Mouse (Mus musculus) heart, embryonic 15.5 days (tissue): Measurements from ENCODE around the gene Xpa. TPM values are rescaled to one million over a fixed set of nuclear protein-coding genes. Genes with fewer than 3 reads are reported as not detected.
A peak's percentile ranks its signal among the peaks of the same experiment; 100 is the strongest.
"Not testable (repeated sequence)": the region's sequence is repeated elsewhere in the genome, so short reads cannot be mapped to it uniquely, and the experiment has no call there.

Experiments
- ATAC-seq: fragments of 200-750 bp; cut with Nextera tagmentation; replicated peaks from 2 replicates; pipeline ENCODE4 v1.8.0; 2017; ENCODE audit warnings: low read depth, moderate TSS enrichment; ENCODE audit not compliant: insufficient number of reproducible peaks, insufficient read depth, low FRiP score
- H3K27ac ChIP-seq: fragments of 300-500 bp; sonication (generic); 2 replicates; pipeline ENCODE4 v1.5.1; 2015; ENCODE audit warnings: mild to moderate bottlenecking, inconsistent platforms
- H3K27me3 ChIP-seq: fragments of 300-500 bp; sonication (generic); 2 replicates; pipeline ENCODE4 v1.6.1; 2015; ENCODE audit warnings: inconsistent platforms
- H3K36me3 ChIP-seq: fragments of 300-500 bp; sonication (generic); 2 replicates; pipeline ENCODE4 v1.6.1; 2015; ENCODE audit warnings: mild to moderate bottlenecking, inconsistent platforms
- H3K4me1 ChIP-seq: fragments of 300-500 bp; sonication (generic); replicated peaks from 2 replicates; pipeline ENCODE4 v1.6.1; 2015; ENCODE audit warnings: inconsistent platforms
- H3K4me2 ChIP-seq: fragments of 300-500 bp; sonication (generic); 2 replicates; pipeline ENCODE4 v1.6.1; 2015; ENCODE audit warnings: inconsistent platforms, mild to moderate bottlenecking, moderate library complexity
- H3K4me3 ChIP-seq: fragments of 300-500 bp; sonication (generic); 2 replicates; pipeline ENCODE4 v1.5.1; 2015; ENCODE audit warnings: mild to moderate bottlenecking, inconsistent platforms
- H3K9ac ChIP-seq: fragments of 300-500 bp; sonication (generic); 2 replicates; pipeline ENCODE4 v1.6.1; 2015; ENCODE audit warnings: mild to moderate bottlenecking, inconsistent platforms
- H3K9me3 ChIP-seq: fragments of 300-500 bp; sonication (generic); replicated peaks from 2 replicates; pipeline ENCODE4 v1.6.1; 2016; ENCODE audit warnings: inconsistent platforms
- WGBS: fragments of 180-500 bp; shearing (Covaris S2); methylation state at CpG from one replicate; pipeline ENCODE4 v1.1.7; 2015; ENCODE audit warnings: mixed read lengths; 5-methylcytosine and 5-hydroxymethylcytosine counted together
- polyA plus RNA-seq: library from polyadenylated mRNA; unstranded; fragments of >200 nt; fragmentation: Nextera tagmentation; extraction: Ambion mirVana; gene quantifications from 2 replicates; pipeline ENCODE4 v1.2.1, GENCODE M21; 2015

Gene Xpa
- polyA plus RNA-seq = 13.9 and 15.5 TPM in 2 replicates

DNA sequence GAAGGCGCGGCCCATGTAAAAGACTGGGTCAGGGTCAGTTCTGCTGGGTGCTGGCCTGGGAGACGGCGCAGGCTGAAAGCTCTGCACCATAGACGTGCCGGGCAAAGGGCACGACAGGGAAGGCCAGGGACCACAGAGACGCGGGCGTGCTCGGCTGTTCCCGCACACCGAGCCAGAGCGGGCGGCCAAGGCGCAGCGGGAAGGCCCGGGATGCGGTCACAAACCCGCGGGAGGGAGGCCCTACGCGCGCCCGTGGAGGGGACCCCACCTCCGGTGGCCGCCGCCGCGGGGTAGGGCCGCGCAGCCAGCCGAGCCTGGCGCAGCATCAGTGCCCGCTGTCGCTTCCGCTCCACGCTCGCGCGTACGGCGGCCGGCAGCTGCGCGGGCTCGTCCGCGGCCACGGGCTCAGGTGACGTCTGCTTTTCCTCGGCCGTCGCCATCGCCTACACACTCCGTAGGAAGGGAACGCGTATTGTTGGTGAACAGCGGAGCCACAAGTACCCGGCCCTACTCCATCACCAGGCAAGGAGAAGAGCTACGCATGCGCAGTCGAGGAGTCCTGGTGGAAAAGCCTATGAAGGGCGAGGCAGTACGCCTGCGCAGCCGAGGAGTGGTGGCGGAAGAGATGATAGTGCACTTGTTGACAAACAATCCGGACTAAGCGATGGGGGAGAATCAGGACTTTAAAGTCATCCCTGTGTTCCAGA is at the start of gene Xpa:
TSS of gene Xpa (minus strand) at position 531 of the 707 bp plus-strand sequence.
- H3K9me3 ChIP-seq = no peaks in the 10 kb centered on the region
- peak within 1 kb of the TSS; percentile 94 for H3K4me3 ChIP-seq
- H3K9ac ChIP-seq = peak within 1 kb of the TSS; percentile 94
- H3K4me1 ChIP-seq = peaks cover 14% of the 10 kb centered on the region
- peak; percentile 96 for ATAC-seq
- H3K27me3 ChIP-seq = peaks cover 15% of the 10 kb centered on the region
- WGBS = under 1% methylated on average over 70 of the region's 70 CpGs
- peak within 1 kb of the TSS; percentile 84 for H3K27ac ChIP-seq
- H3K4me2 ChIP-seq = peak within 1 kb of the TSS; percentile 76
- H3K36me3 ChIP-seq = 0 out of 2 replicates have a peak, but pooled peaks cover 5% of the 10 kb centered on the region

DNA sequence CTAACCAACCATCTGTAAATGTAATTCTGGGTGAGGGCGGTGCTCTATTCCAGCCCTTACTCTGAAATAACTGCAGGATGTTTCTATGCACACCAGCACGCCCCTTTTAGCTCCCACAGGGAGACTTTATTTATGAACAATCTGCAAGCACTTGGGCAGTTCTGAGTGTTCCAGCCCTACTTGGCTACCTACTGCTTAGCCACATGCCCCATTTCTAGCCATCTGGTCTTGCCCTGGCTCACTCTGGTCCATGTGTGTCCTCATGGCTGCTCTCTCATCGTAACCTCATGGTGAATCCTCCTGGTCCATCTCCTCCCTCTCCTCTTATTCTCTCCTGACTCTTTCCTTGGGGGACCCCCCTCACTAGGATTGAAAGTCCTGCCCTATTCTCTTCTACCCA is 39.8 kb upstream of the Xpa start:
- ATAC-seq = no peak
- no peaks in the 10 kb centered on the region for H3K36me3 ChIP-seq
- 83% methylated on average over 3 of the region's 3 CpGs for WGBS
- H3K9me3 ChIP-seq = no peaks in the 10 kb centered on the region
- no peak overlapping the region for H3K27ac ChIP-seq
- no peak overlapping the region for H3K9ac ChIP-seq
- no peaks in the 10 kb centered on the region for H3K27me3 ChIP-seq
- H3K4me1 ChIP-seq = no peaks in the 10 kb centered on the region
- no peak overlapping the region for H3K4me2 ChIP-seq
- no peak overlapping the region for H3K4me3 ChIP-seq

DNA sequence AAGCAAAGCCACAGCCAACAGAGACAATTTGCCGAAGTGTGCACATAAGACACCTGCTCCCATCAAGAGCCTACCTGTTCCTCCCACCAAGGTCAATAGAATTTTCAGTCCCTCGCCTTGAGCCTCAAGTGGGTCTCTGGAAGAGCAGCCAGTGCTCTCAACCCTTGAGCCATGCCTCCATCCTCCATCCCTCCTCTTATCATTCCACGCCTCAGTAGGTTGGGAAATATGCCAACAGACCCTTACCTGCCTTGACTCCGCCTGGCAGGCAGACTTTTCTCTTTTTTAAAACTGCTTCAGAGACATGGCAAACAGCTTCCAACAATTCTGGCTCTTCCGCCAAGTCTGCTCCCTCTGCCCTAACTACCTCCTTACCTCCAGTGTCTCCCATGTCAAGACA is 38.6 kb upstream of the Xpa start:
- Histone ChIP-seq H3K4me1 (no peaks in the 10 kb centered on the region), H3K9ac (no peak overlapping the region), H3K4me2 (no peak overlapping the region), H3K9me3 (no peaks in the 10 kb centered on the region), H3K27ac (no peak overlapping the region), H3K4me3 (no peak overlapping the region), H3K36me3 (no peaks in the 10 kb centered on the region), H3K27me3 (no peaks in the 10 kb centered on the region)
- ATAC-seq = no peak
- 75% methylated on average over 5 of the region's 5 CpGs for WGBS

DNA sequence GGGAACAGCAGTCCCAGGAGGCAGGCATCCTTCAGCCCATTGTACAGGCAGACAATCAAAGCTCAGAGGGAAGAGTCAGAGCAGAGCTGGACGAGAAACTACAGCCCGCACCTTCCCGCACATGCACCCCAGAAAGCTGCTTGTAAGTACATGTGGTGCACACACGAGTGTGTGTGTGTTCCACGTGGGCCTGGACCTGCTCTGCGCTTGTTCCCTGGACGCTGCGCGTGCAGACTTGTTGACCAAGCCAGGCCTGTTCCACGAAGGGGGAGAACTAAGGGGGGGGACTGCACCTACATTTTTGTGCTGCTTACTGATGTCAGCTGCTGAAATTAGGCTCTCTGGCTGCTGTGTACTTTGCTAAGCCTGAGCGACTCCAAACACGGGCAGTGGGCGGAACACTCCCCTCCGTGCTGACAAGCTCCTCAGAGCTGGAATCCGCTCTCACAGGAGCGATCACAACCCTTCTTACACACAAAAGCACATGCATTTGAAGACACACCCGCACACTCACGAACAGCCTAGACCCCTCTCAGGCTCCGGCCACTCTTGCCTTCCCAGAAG is 30.9 kb upstream of the Xpa start:
- 0 out of 2 replicates have a peak overlapping the region, but pooled peaks have one; percentile 19 for H3K9ac ChIP-seq
- peaks cover 10% of the 10 kb centered on the region for H3K4me1 ChIP-seq
- H3K4me3 ChIP-seq = no peak overlapping the region
- no peaks in the 10 kb centered on the region for H3K9me3 ChIP-seq
- peak overlapping the region; percentile 40 for H3K4me2 ChIP-seq
- H3K27ac ChIP-seq = no peak overlapping the region
- ATAC-seq = no peak
- H3K27me3 ChIP-seq = peaks cover 10% of the 10 kb centered on the region; the same call in 1 of the 2 replicates
- no peaks in the 10 kb centered on the region for H3K36me3 ChIP-seq
- WGBS = 50% methylated on average over 19 of the region's 19 CpGs

DNA sequence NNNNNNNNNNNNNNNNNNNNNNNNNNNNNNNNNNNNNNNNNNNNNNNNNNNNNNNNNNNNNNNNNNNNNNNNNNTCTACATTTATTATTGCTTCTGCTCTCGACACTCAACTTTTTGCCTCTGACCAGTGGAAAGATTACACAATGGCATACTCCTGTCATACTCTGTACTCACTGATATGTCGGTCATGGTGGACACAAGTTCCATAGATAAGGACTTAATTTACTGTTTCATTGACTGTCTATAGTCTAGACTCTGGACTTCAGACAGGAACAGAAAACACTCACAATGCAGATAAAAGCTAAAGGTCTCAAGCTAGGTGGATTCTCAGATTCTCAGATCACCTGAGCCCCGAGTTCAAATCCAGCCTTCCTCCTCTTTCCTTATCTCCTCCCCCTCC is 25.0 kb upstream of the Xpa start:
- no peak overlapping the region for H3K9ac ChIP-seq
- H3K27me3 ChIP-seq = 0 out of 2 replicates have a peak, but pooled peaks cover 6% of the 10 kb centered on the region
- no peak overlapping the region for H3K27ac ChIP-seq
- ATAC-seq = no peak
- no peak overlapping the region for H3K4me3 ChIP-seq
- H3K4me1 ChIP-seq = no peaks in the 10 kb centered on the region
- H3K9me3 ChIP-seq = no peaks in the 10 kb centered on the region
- WGBS = 75% methylated on average over 3 of the region's 3 CpGs
- H3K36me3 ChIP-seq = no peaks in the 10 kb centered on the region
- H3K4me2 ChIP-seq = no peak overlapping the region

DNA sequence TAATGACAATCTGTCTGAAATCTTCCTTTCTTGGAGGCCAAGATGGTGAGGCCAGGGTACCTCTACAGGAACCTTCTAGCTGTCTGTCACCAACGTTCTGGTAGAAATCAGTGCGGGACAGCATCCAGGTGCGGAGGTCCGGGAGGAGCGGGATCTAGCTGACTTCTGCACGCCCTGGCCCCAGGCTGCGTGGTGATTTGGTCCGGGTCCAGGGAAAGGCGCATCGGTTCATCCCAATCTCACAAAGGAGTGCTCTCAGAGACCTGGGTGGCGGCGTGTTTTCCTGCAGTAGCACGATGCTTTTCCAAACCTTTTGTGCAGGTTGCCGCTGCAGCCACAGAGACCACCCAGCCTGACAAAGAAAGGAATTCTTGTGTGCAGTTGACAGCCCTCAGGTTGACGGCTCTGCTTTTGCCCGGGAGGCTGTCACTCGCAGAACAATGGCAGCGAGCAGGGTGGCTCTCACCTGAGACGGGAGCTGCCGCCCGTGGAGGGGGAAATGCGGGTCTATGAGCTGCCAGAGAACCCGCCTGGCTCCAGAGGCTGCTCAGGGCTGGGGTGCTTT is 6.5 kb upstream of the Xpa start:
- 0 out of 2 replicates have a peak overlapping the region, but pooled peaks have one; percentile 19 for H3K9ac ChIP-seq
- WGBS = 11% methylated on average over 23 of the region's 23 CpGs
- ATAC-seq = no peak
- no peaks in the 10 kb centered on the region for H3K36me3 ChIP-seq
- peaks cover 32% of the 10 kb centered on the region for H3K27me3 ChIP-seq
- H3K9me3 ChIP-seq = no peaks in the 10 kb centered on the region
- H3K4me2 ChIP-seq = peak overlapping the region; percentile 58
- H3K4me1 ChIP-seq = peaks cover 8% of the 10 kb centered on the region
- H3K27ac ChIP-seq = no peak overlapping the region
- peak overlapping the region; percentile 23 for H3K4me3 ChIP-seq

DNA sequence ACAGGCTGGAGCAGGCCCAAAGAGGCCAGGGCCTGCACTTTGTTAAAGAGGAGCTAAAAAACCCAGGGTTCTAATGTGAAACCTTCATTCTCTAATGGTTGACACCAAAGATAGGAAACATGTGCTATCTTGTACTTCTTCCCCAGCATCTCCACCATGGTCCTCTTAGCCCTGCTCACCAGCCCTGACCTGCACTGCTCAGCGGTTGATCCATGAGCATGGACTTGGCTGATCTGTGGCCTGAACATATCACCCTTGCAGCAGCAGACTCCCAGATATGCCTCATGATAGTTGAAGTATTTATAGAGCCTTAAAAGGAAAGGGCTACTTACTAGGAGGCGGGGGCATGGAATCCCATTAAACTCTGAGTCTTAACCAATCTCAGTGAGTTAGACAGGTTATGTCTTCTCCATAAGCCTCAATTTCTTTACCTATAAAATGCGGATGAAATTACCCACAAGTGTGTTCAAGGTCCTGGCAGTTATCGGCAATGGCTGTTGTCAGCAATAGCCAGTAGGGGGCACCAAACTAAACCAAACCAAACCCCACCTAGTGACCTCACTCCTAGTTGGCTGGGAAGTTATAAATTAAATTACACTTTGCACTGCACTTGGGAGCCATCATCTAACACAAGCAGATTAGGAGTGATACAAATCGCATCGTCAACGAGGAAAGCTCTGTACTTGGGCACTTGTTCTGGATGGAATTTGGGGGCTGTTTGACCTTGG is 5.9 kb upstream of the Xpa start:
- H3K27ac ChIP-seq = no peak overlapping the region
- H3K9me3 ChIP-seq = no peaks in the 10 kb centered on the region
- H3K27me3 ChIP-seq = peaks cover 32% of the 10 kb centered on the region
- H3K4me2 ChIP-seq = peak overlapping the region; percentile 58
- H3K9ac ChIP-seq = 0 out of 2 replicates have a peak overlapping the region, but pooled peaks have one; percentile 19
- no peak for ATAC-seq
- no peaks in the 10 kb centered on the region for H3K36me3 ChIP-seq
- H3K4me3 ChIP-seq = peak overlapping the region; percentile 23
- 5% methylated on average over 7 of the region's 7 CpGs for WGBS
- H3K4me1 ChIP-seq = peaks cover 8% of the 10 kb centered on the region

DNA sequence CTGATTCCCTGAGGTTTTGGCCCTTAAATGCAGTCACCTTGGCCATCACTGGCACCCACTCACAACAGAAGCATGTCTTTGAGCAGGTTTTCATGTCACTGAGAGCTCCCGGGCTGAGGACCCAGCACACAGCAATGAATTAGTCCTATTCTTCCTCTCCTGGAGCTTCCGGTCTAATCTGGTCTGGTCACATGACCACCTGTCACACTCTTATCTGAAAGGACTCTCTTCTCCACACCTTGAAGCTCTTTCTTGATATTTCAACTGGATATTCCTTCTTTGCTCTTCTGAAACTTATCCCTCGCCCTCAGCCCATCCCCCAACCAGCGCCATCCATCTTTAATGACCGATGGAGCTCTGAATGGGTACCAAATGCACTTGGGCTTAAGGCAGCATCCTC is 2.0 kb upstream of the Xpa start:
- Histone ChIP-seq H3K9me3 (no peaks in the 10 kb centered on the region), H3K36me3 (no peaks in the 10 kb centered on the region), H3K27ac (no peak overlapping the region), H3K4me1 (peaks cover 22% of the 10 kb centered on the region), H3K9ac (no peak overlapping the region), H3K4me2 (no peak overlapping the region), H3K4me3 (no peak overlapping the region), H3K27me3 (peaks cover 32% of the 10 kb centered on the region)
- ATAC-seq = no peak
- WGBS = 63% methylated on average over 5 of the region's 5 CpGs

DNA sequence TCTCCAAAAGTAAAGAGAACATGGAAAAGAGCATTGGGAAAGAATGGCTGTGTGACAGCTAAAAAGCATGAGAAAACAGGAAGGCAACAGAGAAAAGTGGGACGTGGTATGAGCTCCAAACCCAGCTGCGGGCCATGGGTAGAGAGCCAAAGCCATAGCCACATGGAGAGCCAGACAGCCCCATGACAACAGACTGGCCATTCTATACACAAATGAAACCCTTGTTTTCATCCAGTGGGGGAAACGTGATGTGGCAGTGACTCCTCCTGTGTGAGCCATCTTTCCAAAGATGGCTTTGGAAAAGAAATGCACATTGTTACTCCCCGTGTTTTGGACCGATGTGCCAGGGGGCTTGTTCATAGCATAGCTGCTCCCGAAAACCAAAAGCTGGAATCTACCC is 402 bp upstream of the Xpa start:
- Histone ChIP-seq H3K4me1 (peaks cover 14% of the 10 kb centered on the region), H3K36me3 (no peaks in the 10 kb centered on the region), H3K27me3 (peaks cover 21% of the 10 kb centered on the region), H3K9me3 (no peaks in the 10 kb centered on the region), H3K9ac (peak overlapping the region; percentile 94), H3K4me3 (peak overlapping the region; percentile 94), H3K27ac (peak overlapping the region; percentile 84), H3K4me2 (peak overlapping the region; percentile 76)
- 37% methylated on average over 6 of the region's 6 CpGs for WGBS
- no peak for ATAC-seq

DNA sequence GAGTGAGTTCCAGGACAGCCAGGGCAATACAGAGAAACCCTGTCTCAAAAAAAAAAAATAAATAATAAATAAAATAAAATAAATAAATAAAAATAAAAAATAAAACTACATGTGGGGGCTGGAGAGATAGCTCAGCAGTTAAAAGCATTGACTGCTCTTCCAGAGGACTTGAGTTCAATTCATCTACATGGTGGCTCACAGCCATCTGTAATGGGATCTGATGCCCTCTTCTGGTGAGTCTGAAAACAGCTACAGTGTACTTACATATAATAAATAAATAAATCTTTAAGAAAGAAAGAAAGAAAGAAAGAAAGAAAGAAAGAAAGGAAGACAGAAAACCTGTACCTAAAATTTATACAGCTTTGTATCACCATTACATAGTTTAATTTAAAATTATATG is 4.1 kb downstream of the Xpa start:
- not testable (repeated sequence) for ATAC-seq

DNA sequence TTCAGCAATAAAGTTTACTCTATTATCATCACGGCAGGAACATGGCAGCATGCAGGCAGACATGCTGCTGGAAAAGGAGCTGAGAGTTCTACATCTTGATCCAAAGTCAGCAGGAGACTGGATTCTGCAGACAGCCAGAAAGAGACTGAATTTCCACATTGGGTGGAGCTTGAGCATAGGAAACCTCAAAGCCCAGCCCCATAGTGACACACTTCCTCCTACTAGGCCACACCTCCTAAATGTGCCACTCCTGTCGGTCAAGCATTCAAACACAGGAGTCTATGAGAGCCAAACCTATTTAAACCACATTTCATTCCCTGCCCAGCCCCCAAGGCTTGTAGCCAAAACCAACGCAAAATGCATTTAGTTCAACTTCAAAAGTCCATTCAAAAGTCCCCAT is 9.6 kb downstream of the Xpa start:
- H3K9ac ChIP-seq = no peak overlapping the region
- no peak for ATAC-seq
- peaks cover 55% of the 10 kb centered on the region for H3K36me3 ChIP-seq
- no peak overlapping the region for H3K4me2 ChIP-seq
- WGBS = 70% methylated on average over 3 of the region's 3 CpGs
- H3K4me3 ChIP-seq = no peak overlapping the region
- no peaks in the 10 kb centered on the region for H3K4me1 ChIP-seq
- no peaks in the 10 kb centered on the region for H3K27me3 ChIP-seq
- H3K27ac ChIP-seq = no peak overlapping the region
- no peaks in the 10 kb centered on the region for H3K9me3 ChIP-seq

More for the DNA sequence above, 4.1 kb downstream of the Xpa start:
- H3K4me1 ChIP-seq = peaks cover 14% of the 10 kb centered on the region
- H3K9me3 ChIP-seq, H3K27ac ChIP-seq, H3K4me3 ChIP-seq, H3K9ac ChIP-seq, H3K4me2 ChIP-seq, H3K27me3 ChIP-seq: not testable (repeated sequence)
- peaks cover 13% of the 10 kb centered on the region; the same call in 1 of the 2 replicates for H3K36me3 ChIP-seq
